Mouse (Mus musculus) MEL (cell line): ENCODE data around the gene Kcnmb1.

Source experiments
- CHD1 ChIP-seq: IDR thresholded peaks from 2 replicates; pipeline ENCODE4 v1.6.1; 2012; ENCODE audit warnings: low read depth, mild to moderate bottlenecking, inconsistent platforms, low read length, improper control_type of control experiment
- CTCF ChIP-seq, 3 experiments: IDR thresholded peaks in 2 of 3; conservative IDR thresholded peaks in 1 of 3; 2 replicates each; pipeline ENCODE4 v1.5.1; 2011 to 2012; ENCODE audit warnings: low read length in 3 of 3, low read depth in 2 of 3, mild to moderate bottlenecking in 2 of 3, improper control_type of control experiment in 1 of 3, inconsistent platforms in 1 of 3, mixed read lengths in 1 of 3, moderate library complexity in 1 of 3; ENCODE audit not compliant: control insufficient read depth in 1 of 3, insufficient read depth in 1 of 3, poor library complexity in 1 of 3, severe bottlenecking in 1 of 3
- EP300 ChIP-seq, 2 experiments: IDR thresholded peaks; 2 replicates each; pipeline ENCODE4 v1.6.1; 2011; ENCODE audit warnings: improper control_type of control experiment in 2 of 2, low read length in 2 of 2, low read depth in 1 of 2, mild to moderate bottlenecking in 1 of 2
- GATA1 ChIP-seq: IDR thresholded peaks from 2 replicates; pipeline ENCODE4 v1.6.1; 2011; ENCODE audit warnings: low read depth, low read length, improper control_type of control experiment
- JUND ChIP-seq: IDR thresholded peaks from 2 replicates; pipeline ENCODE4 v1.6.1; 2011; ENCODE audit warnings: low read depth, mild to moderate bottlenecking, improper control_type of control experiment, low read length
- KAT2A ChIP-seq: conservative IDR thresholded peaks from 2 replicates; pipeline ENCODE4 v1.6.1; 2012; ENCODE audit warnings: low read depth, low read length, improper control_type of control experiment, inconsistent platforms
- MEF2A ChIP-seq: IDR thresholded peaks from 2 replicates; pipeline ENCODE4 v1.6.1; 2014; ENCODE audit warnings: low read depth, mild to moderate bottlenecking, inconsistent platforms, low read length, improper control_type of control experiment; ENCODE audit not compliant: poor library complexity, insufficient replicate concordance, severe bottlenecking; ENCODE audit errors: extremely low read depth
- POLR2A ChIP-seq, 2 experiments: IDR thresholded peaks; 2 replicates each; pipeline ENCODE4 v1.6.1; 2011 to 2012; ENCODE audit warnings: low read length in 2 of 2, mild to moderate bottlenecking in 2 of 2, control low read depth in 1 of 2, improper control_type of control experiment in 1 of 2, low read depth in 1 of 2, moderate library complexity in 1 of 2; ENCODE audit not compliant: control insufficient read depth in 1 of 2, insufficient read depth in 1 of 2, poor library complexity in 1 of 2
- POLR2AphosphoS2 ChIP-seq: IDR thresholded peaks from 2 replicates; pipeline ENCODE4 v1.6.1; 2011; ENCODE audit warnings: low read length, improper control_type of control experiment
- TAL1 ChIP-seq: IDR thresholded peaks from 2 replicates; pipeline ENCODE4 v1.6.1; 2012; ENCODE audit warnings: mild to moderate bottlenecking, inconsistent platforms, low read length, moderate library complexity, mixed read lengths
- TCF12 ChIP-seq: IDR thresholded peaks from 2 replicates; pipeline ENCODE4 v1.6.1; 2014; ENCODE audit warnings: low read depth, mild to moderate bottlenecking, inconsistent platforms, low read length, improper control_type of control experiment, moderate library complexity
- USF2 ChIP-seq, 2 experiments: IDR thresholded peaks; 2 replicates each; pipeline ENCODE4 v1.6.1; 2011 to 2012; ENCODE audit warnings: improper control_type of control experiment in 2 of 2, low read length in 2 of 2, borderline replicate concordance in 1 of 2, inconsistent platforms in 1 of 2, low read depth in 1 of 2, mild to moderate bottlenecking in 1 of 2; ENCODE audit not compliant: insufficient read depth in 1 of 2
- ZC3H11A ChIP-seq: IDR thresholded peaks from 2 replicates; pipeline ENCODE4 v1.6.1; 2012; ENCODE audit warnings: low read depth, mild to moderate bottlenecking, inconsistent platforms, low read length, improper control_type of control experiment

DNA sequence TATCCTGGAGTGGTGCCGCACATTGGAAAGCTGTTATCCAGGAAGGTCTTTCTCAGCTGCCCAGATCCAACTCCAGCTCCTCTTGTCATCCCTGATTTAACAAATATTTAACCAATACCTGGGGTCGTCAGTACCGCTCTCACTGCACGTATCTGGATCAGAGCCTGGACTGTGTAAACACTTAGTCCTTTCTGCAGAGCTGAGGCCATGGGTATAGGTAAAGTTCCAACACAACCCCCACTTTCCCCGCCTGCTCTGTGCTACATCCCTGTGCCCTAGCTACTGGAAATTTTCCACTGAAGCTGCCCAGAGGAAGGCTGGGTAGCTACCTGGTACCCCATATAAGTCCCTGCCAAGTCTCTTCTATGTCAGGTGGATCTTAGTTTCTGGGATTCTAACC, 27.2 kb downstream of the Kcnmb1 start:
- TF ChIP-seq CTCF (IDR thresholded peaks at IDR 0.05 in 2 of 3, conservative IDR thresholded peaks at IDR 0.05 in 1 of 3; ENCODE audit: control insufficient read depth in 1 of 3, insufficient read depth in 1 of 3, low read depth in 2 of 3, low read length in 3 of 3, poor library complexity in 1 of 3, severe bottlenecking in 1 of 3) (no peak), EP300 (IDR thresholded peaks at IDR 0.05; ENCODE audit: low read depth in 1 of 2, low read length in 2 of 2) (no peak), CHD1 (no peak), ZC3H11A (no peak), KAT2A (no peak), POLR2AphosphoS2 (no peak), JUND (no peak), USF2 (IDR thresholded peaks at IDR 0.05; ENCODE audit: borderline replicate concordance in 1 of 2, insufficient read depth in 1 of 2, low read depth in 1 of 2, low read length in 2 of 2) (no peak), POLR2A (IDR thresholded peaks at IDR 0.05; ENCODE audit: control insufficient read depth in 1 of 2, insufficient read depth in 1 of 2, low read depth in 1 of 2, low read length in 2 of 2, poor library complexity in 1 of 2) (no peak), GATA1 (no peak), MEF2A (no peak), TCF12 (no peak), TAL1 (no peak)
